In genomic region chr15:27805654-27806053, GRCm38 (mm10) we compare ENCODE assay signal across 12 mouse cellular contexts.
DNase-seq lines count a peak whose midpoint lies in the region; ATAC-seq and TF ChIP-seq lines count a peak whose summit lies in the region.
"Had no signal": no experiment of that assay in that cellular context is flagged by ENCODE, and none has a peak within 500 bp of the region (broad histone marks: within the 10 kb centered on the region; RNA-seq: fewer than 3 reads in every experiment).

No protein-coding gene starts in this region.

- H3K36me3 ChIP-seq in hindbrain, embryonic 13.5 days: peaks cover 59% of the 10 kb centered on the region
- peaks cover 72% of the 10 kb centered on the region for H3K36me3 ChIP-seq in hindbrain, embryonic 14.5 days (replicated peaks; ENCODE audit: control insufficient read depth, insufficient read depth)
- H3K36me3 ChIP-seq in lung, embryonic 14.5 days (ENCODE audit: insufficient read depth): peaks cover 41% of the 10 kb centered on the region
- H3K36me3 ChIP-seq in intestine, embryonic 16.5 days (ENCODE audit: control insufficient read depth, insufficient read depth, low read length): no peaks in the 10 kb centered on the region
- H3K36me3 ChIP-seq in stomach, embryonic 15.5 days: peaks cover 14% of the 10 kb centered on the region; the same call in 1 of the 2 replicates
- peaks cover 64% of the 10 kb centered on the region for H3K36me3 ChIP-seq in midbrain, embryonic 14.5 days (ENCODE audit: control insufficient read depth, insufficient read depth, low read length)

- H3K27ac ChIP-seq in hindbrain, embryonic 13.5 days: 0 out of 2 replicates have a peak overlapping the region, but pooled peaks have one; percentile 3
- no peak overlapping the region for H3K27ac ChIP-seq in hindbrain, embryonic 14.5 days
- H3K27ac ChIP-seq in lung, embryonic 14.5 days (ENCODE audit: low read depth): peak overlapping the region; percentile 62
- H3K27ac ChIP-seq in intestine, embryonic 16.5 days (ENCODE audit: low read length): peak overlapping the region; percentile 51
- peak overlapping the region; percentile 51; the same call in 1 of the 2 replicates for H3K27ac ChIP-seq in stomach, embryonic 15.5 days
- no peak overlapping the region for H3K27ac ChIP-seq in midbrain, embryonic 14.5 days (replicated peaks; ENCODE audit: low read depth, low read length)

- no peaks in the 10 kb centered on the region for H3K9me3 ChIP-seq in hindbrain, embryonic 13.5 days
- H3K9me3 ChIP-seq in hindbrain, embryonic 14.5 days (ENCODE audit: control insufficient read depth, low read length): no peaks in the 10 kb centered on the region
- no peaks in the 10 kb centered on the region for H3K9me3 ChIP-seq in lung, embryonic 14.5 days (ENCODE audit: low read depth, low read length)
- H3K9me3 ChIP-seq in intestine, embryonic 16.5 days (ENCODE audit: control insufficient read depth, low read length): no peaks in the 10 kb centered on the region
- H3K9me3 ChIP-seq in stomach, embryonic 15.5 days: no peaks in the 10 kb centered on the region
- no peaks in the 10 kb centered on the region for H3K9me3 ChIP-seq in midbrain, embryonic 14.5 days (ENCODE audit: control insufficient read depth, low read length)

- 92% methylated on average over 16 of the region's 16 CpGs for WGBS in hindbrain, embryonic 13.5 days
- WGBS in hindbrain, embryonic 14.5 days: 89% methylated on average over 16 of the region's 16 CpGs
- WGBS in lung, embryonic 14.5 days: 74% methylated on average over 16 of the region's 16 CpGs
- WGBS in intestine, embryonic 16.5 days: 83% methylated on average over 16 of the region's 16 CpGs
- 79% methylated on average over 16 of the region's 16 CpGs for WGBS in stomach, embryonic 15.5 days
- WGBS in midbrain, embryonic 14.5 days: 94% methylated on average over 16 of the region's 16 CpGs

- no peak overlapping the region for H3K4me3 ChIP-seq in hindbrain, embryonic 13.5 days
- H3K4me3 ChIP-seq in hindbrain, embryonic 14.5 days (replicated peaks; ENCODE audit: low read length): no peak overlapping the region
- H3K4me3 ChIP-seq in lung, embryonic 14.5 days (ENCODE audit: low read depth, low read length): no peak overlapping the region
- no peak overlapping the region for H3K4me3 ChIP-seq in intestine, embryonic 16.5 days (ENCODE audit: low read length)
- H3K4me3 ChIP-seq in stomach, embryonic 15.5 days (replicated peaks): no peak overlapping the region
- no peak overlapping the region for H3K4me3 ChIP-seq in midbrain, embryonic 14.5 days (replicated peaks; ENCODE audit: low read depth, low read length)

- TF ChIP-seq CTCF in lung, embryonic 14.5 days (IDR thresholded peaks at IDR 0.05; ENCODE audit: low read depth): no peak

- DNase-seq in hindbrain, embryonic 14.5 days (ENCODE audit: low spot score): no peak
- DNase-seq in lung, embryonic 14.5 days: no peak
- no peak for DNase-seq in lung, postnatal 10 days
- DNase-seq in midbrain, embryonic 14.5 days: no peak
- DNase-seq in thymus, postnatal 10 days (ENCODE audit: low spot score in 2 of 2): no peak
- DNase-seq: cerebellum, adult 9-11 months; heart, adult 18-20 months; left cerebral cortex, postnatal 4 days; liver, postnatal 0 days had no signal

- no peak overlapping the region for H3K4me2 ChIP-seq in hindbrain, embryonic 13.5 days
- no peak overlapping the region for H3K4me2 ChIP-seq in hindbrain, embryonic 14.5 days (replicated peaks)
- H3K4me2 ChIP-seq in lung, embryonic 14.5 days: no peak overlapping the region
- H3K4me2 ChIP-seq in intestine, embryonic 16.5 days (ENCODE audit: low read depth, low read length): no peak overlapping the region
- H3K4me2 ChIP-seq in stomach, embryonic 15.5 days: no peak overlapping the region
- no peak overlapping the region for H3K4me2 ChIP-seq in midbrain, embryonic 14.5 days (ENCODE audit: low read length)

- H3K9ac ChIP-seq in hindbrain, embryonic 13.5 days: no peak overlapping the region
- no peak overlapping the region for H3K9ac ChIP-seq in hindbrain, embryonic 14.5 days
- H3K9ac ChIP-seq in lung, embryonic 14.5 days: no peak overlapping the region
- H3K9ac ChIP-seq in intestine, embryonic 16.5 days (ENCODE audit: low read depth, low read length): no peak overlapping the region
- H3K9ac ChIP-seq in stomach, embryonic 15.5 days: no peak overlapping the region
- no peak overlapping the region for H3K9ac ChIP-seq in midbrain, embryonic 14.5 days (replicated peaks; ENCODE audit: low read length)
- H3K9ac ChIP-seq: liver, postnatal 0 days had no signal

- no peak for ATAC-seq in hindbrain, embryonic 13.5 days (ENCODE audit: low FRiP score)
- ATAC-seq in hindbrain, embryonic 14.5 days (ENCODE audit: low FRiP score): no peak
- no peak for ATAC-seq in lung, embryonic 14.5 days (ENCODE audit: insufficient read depth)
- no peak for ATAC-seq in intestine, embryonic 16.5 days
- no peak for ATAC-seq in stomach, embryonic 15.5 days (ENCODE audit: insufficient read depth, low FRiP score, low read depth)
- no peak for ATAC-seq in midbrain, embryonic 14.5 days (ENCODE audit: low FRiP score, low TSS enrichment)
- ATAC-seq: liver, postnatal 0 days had no signal

- H3K27me3 ChIP-seq in hindbrain, embryonic 13.5 days: no peaks in the 10 kb centered on the region
- no peaks in the 10 kb centered on the region for H3K27me3 ChIP-seq in hindbrain, embryonic 14.5 days (ENCODE audit: control insufficient read depth, insufficient read depth, low read length)
- no peaks in the 10 kb centered on the region for H3K27me3 ChIP-seq in lung, embryonic 14.5 days (ENCODE audit: insufficient read depth, low read length)
- H3K27me3 ChIP-seq in intestine, embryonic 16.5 days (replicated peaks; ENCODE audit: control insufficient read depth, insufficient read depth, low read length): no peaks in the 10 kb centered on the region
- no peaks in the 10 kb centered on the region for H3K27me3 ChIP-seq in stomach, embryonic 15.5 days (replicated peaks)
- H3K27me3 ChIP-seq in midbrain, embryonic 14.5 days (ENCODE audit: control insufficient read depth, insufficient read depth, low read length): peaks cover 14% of the 10 kb centered on the region; the same call in 1 of the 2 replicates

- H3K4me1 ChIP-seq in hindbrain, embryonic 13.5 days (replicated peaks): peaks cover 52% of the 10 kb centered on the region
- peaks cover 12% of the 10 kb centered on the region; the same call in 1 of the 2 replicates for H3K4me1 ChIP-seq in hindbrain, embryonic 14.5 days (replicated peaks; ENCODE audit: control insufficient read depth, insufficient read depth, low read length)
- H3K4me1 ChIP-seq in lung, embryonic 14.5 days (ENCODE audit: insufficient read depth): peaks cover 15% of the 10 kb centered on the region
- peaks cover 37% of the 10 kb centered on the region for H3K4me1 ChIP-seq in intestine, embryonic 16.5 days (ENCODE audit: control insufficient read depth, insufficient read depth, low read length)
- H3K4me1 ChIP-seq in stomach, embryonic 15.5 days: peaks cover 42% of the 10 kb centered on the region
- peaks cover 5% of the 10 kb centered on the region; the same call in 1 of the 2 replicates for H3K4me1 ChIP-seq in midbrain, embryonic 14.5 days (ENCODE audit: control insufficient read depth, insufficient read depth, low read length)

Comparison
In these comparisons a context has a peak if more than half of its experiments do, and no peak if none do; other contexts are left out.
1. H3K27ac ChIP-seq: peak in hindbrain, embryonic 13.5 days (single experiment), lung, embryonic 14.5 days (single experiment), intestine, embryonic 16.5 days (single experiment) and stomach, embryonic 15.5 days (single experiment); none in hindbrain, embryonic 14.5 days (single experiment) and midbrain, embryonic 14.5 days (single experiment).